Mouse (Mus musculus): Measurements from ENCODE around the gene 0610010F05Rik. TPM values are rescaled to one million over a fixed set of nuclear protein-coding genes. Genes with fewer than 3 reads are reported as not detected.

Gene 0610010F05Rik
- polyA plus RNA-seq (2012; rRNA removed) = 45.7 and 52.4 TPM in 2 replicates

GRCm38 (mm10) chr11:23632945-23633878 lies at the start of gene 0610010F05Rik:
Gene 0610010F05Rik, minus strand, starts transcription at chr11:23633639.

GRCm38 (mm10) chr11:23665798-23666501 lies 32.5 kb upstream of the 0610010F05Rik start, which contains the start of gene Pex13:
Gene Pex13, minus strand, starts transcription at chr11:23665959.

GRCm38 (mm10) chr11:23665311-23665786 lies 31.9 kb upstream of the 0610010F05Rik start, which contains the start of gene Pus10:
Gene Pus10, plus strand, starts transcription at chr11:23665674.

GRCm38 (mm10) chr11:23520473-23521205 lies 112.8 kb downstream of the 0610010F05Rik start, which contains the start of gene 1700093K21Rik:
Gene 1700093K21Rik, minus strand, starts transcription at chr11:23521155.

Other genes with a start within 250 kb of the 0610010F05Rik start
- gene Ahsa2, start 135.6 kb downstream of the 0610010F05Rik start, polyA plus RNA-seq (2012; rRNA removed) = 123 and 141 TPM in 2 replicates
- gene 1700093K21Rik, start 112.5 kb downstream of the 0610010F05Rik start, polyA plus RNA-seq (2012; rRNA removed) = 0.65 and 0.86 TPM in 2 replicates
- gene Pus10, start 32.0 kb upstream of the 0610010F05Rik start, polyA plus RNA-seq (2012; rRNA removed) = 14.7 and 16.4 TPM in 2 replicates
- gene Pex13, start 32.3 kb upstream of the 0610010F05Rik start, polyA plus RNA-seq (2012; rRNA removed) = 17.8 and 20.3 TPM in 2 replicates
- 0.75 and 1.2 TPM in 2 replicates for gene Rel, start 137.3 kb upstream of the 0610010F05Rik start, polyA plus RNA-seq (2012; rRNA removed)

Data from central nervous system, embryonic 14 days (tissue).